Mouse (Mus musculus) heart, embryonic 11.5 days (tissue): Measurements from ENCODE around the gene Shprh. TPM values are rescaled to one million over a fixed set of nuclear protein-coding genes. Genes with fewer than 3 reads are reported as not detected.
"Not testable (repeated sequence)": the region's sequence is repeated elsewhere in the genome, so short reads cannot be mapped to it uniquely, and the experiment has no call there.

Experiments
- ATAC-seq: fragments of 200-750 bp; cut with Nextera tagmentation; replicated peaks from 2 replicates; pipeline ENCODE4 v1.8.0; 2017; ENCODE audit warnings: moderate library complexity; ENCODE audit not compliant: insufficient number of reproducible peaks, low FRiP score, low TSS enrichment
- H3K27ac ChIP-seq: fragments of 300-500 bp; sonication (generic); 2 replicates; pipeline ENCODE4 v1.5.1; 2014; ENCODE audit warnings: mild to moderate bottlenecking, low read depth, low read length
- H3K27me3 ChIP-seq: fragments of 300-500 bp; sonication (generic); 2 replicates; pipeline ENCODE4 v1.6.1; 2014; ENCODE audit warnings: mild to moderate bottlenecking, low read length, mixed read lengths; ENCODE audit not compliant: control insufficient read depth, insufficient read depth
- H3K36me3 ChIP-seq: fragments of 300-500 bp; sonication (generic); 2 replicates; pipeline ENCODE4 v1.6.1; 2014; ENCODE audit warnings: mild to moderate bottlenecking, low read length, moderate library complexity, mixed read lengths; ENCODE audit not compliant: control insufficient read depth, insufficient read depth
- H3K4me1 ChIP-seq: fragments of 300-500 bp; sonication (generic); 2 replicates; pipeline ENCODE4 v1.6.1; 2014; ENCODE audit warnings: low read length; ENCODE audit not compliant: control insufficient read depth, insufficient read depth
- H3K4me2 ChIP-seq: fragments of 300-500 bp; sonication (generic); 2 replicates; pipeline ENCODE4 v1.6.1; 2014; ENCODE audit warnings: mild to moderate bottlenecking, moderate library complexity
- H3K4me3 ChIP-seq: fragments of 300-500 bp; sonication (generic); 2 replicates; pipeline ENCODE4 v1.5.1; 2014; ENCODE audit warnings: low read depth, low read length
- H3K9ac ChIP-seq: fragments of 300-500 bp; sonication (generic); 2 replicates; pipeline ENCODE4 v1.6.1; 2014; ENCODE audit warnings: mild to moderate bottlenecking, low read depth, low read length, moderate library complexity
- H3K9me3 ChIP-seq: fragments of 300-500 bp; sonication (generic); replicated peaks from 2 replicates; pipeline ENCODE4 v1.6.1; 2016; ENCODE audit warnings: low read length; ENCODE audit not compliant: control insufficient read depth
- whole genome bisulfite sequencing: fragments of 180-500 bp; shearing (Covaris S2); extraction: QIAGEN DNeasy Blood & Tissue Kit; methylation state at CpG from one replicate; pipeline ENCODE4 v1.1.7; 2014; ENCODE audit not compliant: insufficient replicate concordance; 5-methylcytosine and 5-hydroxymethylcytosine counted together
- polyA plus RNA-seq: library from polyadenylated mRNA; unstranded; fragments of >200 nt; fragmentation: Nextera tagmentation; extraction: Ambion mirVana; gene quantifications from 2 replicates; pipeline ENCODE4 v1.2.1, GENCODE M21; 2014

Shprh gene
- polyA plus RNA-seq, 1 experiment from 2014 or later: 20.1 TPM

DNA sequence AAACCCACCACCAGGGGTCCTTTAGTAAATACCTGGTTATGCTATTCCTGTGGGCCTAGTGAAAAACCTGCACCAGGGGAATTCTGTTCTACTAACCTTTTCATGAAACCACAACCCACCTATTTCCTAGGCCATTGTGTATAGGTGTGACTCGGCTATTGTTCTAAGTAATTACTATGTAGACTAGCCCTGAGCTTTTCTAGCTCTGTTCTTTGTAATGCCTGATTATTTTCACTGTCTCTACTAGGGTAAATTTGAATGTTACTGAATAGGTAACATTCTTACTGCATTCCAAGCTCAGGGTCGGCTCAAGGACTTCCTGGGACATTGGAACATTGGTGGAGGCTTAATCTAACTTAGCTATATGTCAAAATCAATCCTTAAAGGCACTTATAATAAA lies 113.1 kb downstream of the Shprh start:
- not testable (repeated sequence) for H3K4me3 ChIP-seq, H3K4me2 ChIP-seq, H3K36me3 ChIP-seq, H3K4me1 ChIP-seq, H3K9me3 ChIP-seq, ATAC-seq, H3K27ac ChIP-seq, H3K27me3 ChIP-seq, H3K9ac ChIP-seq
- WGBS: 74% methylated on average over 2 of the region's 2 CpGs

DNA sequence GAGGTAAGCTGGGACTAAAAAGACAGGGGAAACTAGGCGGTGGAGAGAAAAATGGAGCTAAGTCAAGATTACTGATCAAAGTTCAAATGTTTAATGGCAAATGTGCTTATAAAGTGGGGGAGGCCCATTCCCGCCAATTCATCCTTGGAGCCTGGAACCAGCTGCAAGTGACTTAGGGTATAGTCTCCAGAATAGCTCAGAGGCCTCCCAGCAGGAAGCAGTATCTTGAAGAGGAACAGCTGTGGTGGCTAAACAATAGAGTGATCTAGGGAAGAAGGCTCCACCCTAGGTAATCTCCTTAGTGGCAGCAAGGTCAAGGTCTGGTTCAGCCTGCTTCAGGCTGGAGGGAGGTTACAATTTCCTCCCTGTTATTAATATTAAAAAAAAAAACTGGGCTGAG lies 114.6 kb downstream of the Shprh start:
- 84% methylated on average over 2 of the region's 2 CpGs for WGBS
- H3K4me2 ChIP-seq, H3K27ac ChIP-seq, H3K36me3 ChIP-seq, H3K4me3 ChIP-seq, H3K27me3 ChIP-seq, H3K9me3 ChIP-seq, ATAC-seq, H3K9ac ChIP-seq, H3K4me1 ChIP-seq: not testable (repeated sequence)

Other genes starting within 250 kb of the Shprh start
- gene Grm1, start 67.1 kb upstream of the Shprh start, polyA plus RNA-seq: not detected in 2 replicates
- 33.6 and 39.0 TPM in 2 replicates for gene Fbxo30, start 131.9 kb downstream of the Shprh start, polyA plus RNA-seq
- gene Epm2a, start 194.0 kb downstream of the Shprh start, polyA plus RNA-seq: 0.43 and 0.65 TPM in 2 replicates